Mouse (Mus musculus) olfactory bulb, adult 2 months (tissue): ENCODE results near the gene Bzw2. TPM values are rescaled to one million over a fixed set of nuclear protein-coding genes. Genes with fewer than 3 reads are reported as not detected.

Source experiments
- H3K27ac ChIP-seq: fragments of 200-500 bp; 2 replicates; pipeline ENCODE4 v1.5.1; 2012; ENCODE audit warnings: low read depth, low read length; ENCODE audit not compliant: insufficient read depth
- H3K4me1 ChIP-seq: fragments of 200-500 bp; 2 replicates; pipeline ENCODE4 v1.6.1; 2012; ENCODE audit warnings: low read length; ENCODE audit not compliant: control insufficient read depth, insufficient read depth
- H3K4me3 ChIP-seq: fragments of 200-500 bp; 2 replicates; pipeline ENCODE4 v1.5.1; 2012; ENCODE audit warnings: mild to moderate bottlenecking, low read depth, low read length, moderate library complexity; ENCODE audit not compliant: insufficient read depth
- CTCF ChIP-seq: fragments of 200-500 bp; IDR thresholded peaks from 2 replicates; pipeline ENCODE4 v1.5.1; 2012; ENCODE audit warnings: low read depth, mild to moderate bottlenecking, low read length, moderate library complexity; ENCODE audit not compliant: insufficient read depth
- POLR2A ChIP-seq: fragments of 200-500 bp; IDR thresholded peaks from 2 replicates; pipeline ENCODE4 v1.6.1; 2012; ENCODE audit warnings: mild to moderate bottlenecking, low read depth, low read length, moderate library complexity; ENCODE audit not compliant: insufficient read depth
- WGBS: fragments of 180-500 bp; shearing (Covaris S2); methylation state at CpG from one replicate; pipeline ENCODE4 v1.1.7; 2018; 5-methylcytosine and 5-hydroxymethylcytosine counted together
- polyA plus RNA-seq: library from polyadenylated mRNA; stranded (reverse); fragments of >200 nt; gene quantifications from 2 replicates; pipeline ENCODE4 v1.2.4, GENCODE M21; 2012; ENCODE audit warnings: low replicate concordance; ENCODE audit not compliant: missing spikeins, insufficient read depth, insufficient read length

Gene Bzw2
- polyA plus RNA-seq, 1 experiment = not detected

GRCm38 (mm10) chr12:36088804-36089203, 69.1 kb downstream of the Bzw2 start:
- Histone ChIP-seq H3K4me3 (no peak overlapping the region), H3K4me1 (no peaks in the 10 kb centered on the region), H3K27ac (no peak overlapping the region)
- TF ChIP-seq CTCF (no peak), POLR2A (no peak)
- WGBS = 98% methylated on average over 1 of the region's 1 CpGs

DNA sequence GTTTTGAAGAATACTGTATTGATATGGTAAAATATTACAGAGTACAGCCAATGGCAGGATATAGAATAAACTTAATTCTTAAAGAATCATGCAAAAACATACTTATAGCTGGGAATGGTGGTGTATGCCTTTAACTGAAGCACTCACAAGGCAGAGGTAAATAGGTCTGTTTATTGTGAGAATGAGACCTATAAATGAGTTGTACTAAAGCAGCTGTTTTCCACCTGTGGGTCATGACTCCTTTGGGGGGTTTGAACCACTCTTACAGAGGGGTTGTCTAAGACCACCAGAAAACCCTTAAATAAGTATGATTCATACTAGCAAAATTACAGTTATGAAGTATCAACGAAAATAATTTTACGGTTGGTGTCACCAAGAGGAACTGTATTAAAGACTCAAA, 72.5 kb downstream of the Bzw2 start:
- TF ChIP-seq POLR2A = no peak
- TF ChIP-seq CTCF = no peak
- H3K4me3 ChIP-seq = no peak overlapping the region
- H3K27ac ChIP-seq = no peak overlapping the region
- 94% methylated on average over 2 of the region's 2 CpGs for WGBS
- H3K4me1 ChIP-seq = no peaks in the 10 kb centered on the region

GRCm38 (mm10) chr12:36078101-36078899, 79.6 kb downstream of the Bzw2 start:
- H3K4me1 ChIP-seq = no peaks in the 10 kb centered on the region
- TF ChIP-seq CTCF (no peak), POLR2A (no peak)
- WGBS = 87% methylated on average over 4 of the region's 4 CpGs
- H3K4me3 ChIP-seq = no peak overlapping the region
- H3K27ac ChIP-seq = no peak overlapping the region

- no peak overlapping the region for H3K27ac ChIP-seq
- 55% methylated on average over 5 of the region's 5 CpGs for WGBS
- H3K4me3 ChIP-seq = no peak overlapping the region
- no peaks in the 10 kb centered on the region for H3K4me1 ChIP-seq
- TF ChIP-seq POLR2A = no peak
- no peak for TF ChIP-seq CTCF
Measured at GRCm38 (mm10) chr12:36072860-36073259, 85.0 kb downstream of the Bzw2 start.

DNA sequence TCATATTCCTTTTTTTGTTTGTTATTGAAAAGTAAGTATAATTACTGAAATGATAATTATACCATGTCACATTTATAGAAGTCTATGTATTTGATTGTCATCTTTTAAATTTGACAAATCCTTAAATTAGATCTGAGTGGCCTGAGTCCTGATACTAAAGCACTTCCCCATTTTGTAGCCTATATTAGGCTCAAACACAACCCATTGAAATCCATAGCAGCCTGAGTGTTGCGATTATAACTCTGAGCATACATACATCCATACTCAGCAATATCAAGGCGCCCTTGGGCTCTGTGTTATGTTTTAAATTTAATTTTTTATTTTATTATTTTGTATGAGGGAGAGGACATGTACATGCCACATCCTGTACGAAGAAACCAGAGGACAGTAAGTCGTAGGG, 87.6 kb downstream of the Bzw2 start:
- no peak for TF ChIP-seq CTCF
- no peak for TF ChIP-seq POLR2A
- no peaks in the 10 kb centered on the region for H3K4me1 ChIP-seq
- WGBS = 94% methylated on average over 4 of the region's 4 CpGs
- no peak overlapping the region for H3K27ac ChIP-seq
- no peak overlapping the region for H3K4me3 ChIP-seq

DNA sequence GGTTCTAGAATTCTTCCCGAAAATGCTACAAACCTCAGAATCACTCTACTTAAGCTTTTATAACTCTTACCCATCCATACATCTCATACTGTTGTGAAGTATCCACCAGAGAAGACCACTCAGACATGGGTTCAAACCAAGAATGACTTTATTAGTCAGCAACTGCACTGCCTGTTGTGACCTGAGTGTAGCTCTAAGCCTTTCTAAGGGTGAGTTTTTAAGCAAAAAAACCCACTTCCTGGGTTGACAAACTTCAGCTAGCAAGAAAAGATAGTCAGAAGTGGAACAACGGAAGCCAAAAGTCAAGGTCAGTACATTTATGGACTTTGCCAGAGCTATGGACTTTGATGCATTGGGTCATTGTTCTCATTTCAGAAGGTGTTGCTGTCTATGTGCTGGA, 90.3 kb downstream of the Bzw2 start:
- TF ChIP-seq POLR2A = no peak
- no peak for TF ChIP-seq CTCF
- no peak overlapping the region for H3K4me3 ChIP-seq
- WGBS = 98% methylated on average over 2 of the region's 2 CpGs
- H3K27ac ChIP-seq = no peak overlapping the region
- H3K4me1 ChIP-seq = no peaks in the 10 kb centered on the region

- no peak for TF ChIP-seq CTCF
- TF ChIP-seq POLR2A = no peak
- 29% methylated on average over 1 of the region's 1 CpGs for WGBS
- Histone ChIP-seq H3K4me1 (no peaks in the 10 kb centered on the region), H3K27ac (no peak overlapping the region), H3K4me3 (no peak overlapping the region)
Measured at GRCm38 (mm10) chr12:36065911-36066310, 92.0 kb downstream of the Bzw2 start.

GRCm38 (mm10) chr12:36057699-36058098, 100.2 kb downstream of the Bzw2 start:
- TF ChIP-seq POLR2A = no peak
- TF ChIP-seq CTCF = no peak
- Histone ChIP-seq H3K4me3 (no peak overlapping the region), H3K27ac (no peak overlapping the region), H3K4me1 (no peaks in the 10 kb centered on the region)
- WGBS = 88% methylated on average over 2 of the region's 2 CpGs

- Histone ChIP-seq H3K27ac (no peak overlapping the region), H3K4me3 (no peak overlapping the region), H3K4me1 (no peaks in the 10 kb centered on the region)
- TF ChIP-seq POLR2A (no peak), CTCF (no peak)
- 85% methylated on average over 1 of the region's 1 CpGs for WGBS
Measured at GRCm38 (mm10) chr12:36050276-36050675, 107.6 kb downstream of the Bzw2 start.

GRCm38 (mm10) chr12:36047593-36047992, 110.3 kb downstream of the Bzw2 start:
- WGBS = 82% methylated on average over 2 of the region's 2 CpGs
- Histone ChIP-seq H3K27ac (no peak overlapping the region), H3K4me3 (no peak overlapping the region), H3K4me1 (no peaks in the 10 kb centered on the region)
- TF ChIP-seq POLR2A (no peak), CTCF (no peak)
